Mouse (Mus musculus): ENCODE measurements around the gene Hsd17b6. TPM values are rescaled to one million over a fixed set of nuclear protein-coding genes. Genes with fewer than 3 reads are reported as not detected.

The Hsd17b6 gene
- polyA plus RNA-seq, 2 experiments = not detected

GRCm38 (mm10) chr10:127996690-127997089 lies 10.7 kb downstream of the Hsd17b6 start:
- Histone ChIP-seq H3K27me3 (ENCODE audit: control insufficient read depth, insufficient read depth, low read length) (no peaks in the 10 kb centered on the region), H3K9ac (ENCODE audit: low read depth, low read length, severe bottlenecking) (no peak overlapping the region), H3K4me3 (replicated peaks; ENCODE audit: low read length) (no peak overlapping the region), H3K36me3 (ENCODE audit: control insufficient read depth, insufficient read depth, low read length) (no peaks in the 10 kb centered on the region), H3K4me2 (replicated peaks; ENCODE audit: low read depth, low read length, severe bottlenecking) (no peak overlapping the region), H3K9me3 (ENCODE audit: control insufficient read depth, low read length) (no peaks in the 10 kb centered on the region), H3K4me1 (ENCODE audit: control insufficient read depth, insufficient read depth, low read length) (no peaks in the 10 kb centered on the region), H3K27ac (replicated peaks; ENCODE audit: low read depth, low read length) (no peak overlapping the region)
- no peak for TF ChIP-seq POLR2A (IDR thresholded peaks at IDR 0.05; ENCODE audit: borderline replicate concordance, extremely low read depth, insufficient read depth, insufficient read length)
- ATAC-seq (ENCODE audit: low FRiP score, low read depth) = no peak
- DNase-seq (ENCODE audit: low spot score) = no peak
- WGBS = 89% methylated on average over 3 of the region's 3 CpGs

GRCm38 (mm10) chr10:127985601-127986000 lies 21.8 kb downstream of the Hsd17b6 start:
- DNase-seq (ENCODE audit: low spot score) (no peak), ATAC-seq (ENCODE audit: low FRiP score, low read depth) (no peak)
- H3K9ac ChIP-seq (ENCODE audit: low read depth, low read length, severe bottlenecking) = no peak overlapping the region
- H3K36me3 ChIP-seq (ENCODE audit: control insufficient read depth, insufficient read depth, low read length) = no peaks in the 10 kb centered on the region
- no peak for TF ChIP-seq POLR2A (IDR thresholded peaks at IDR 0.05; ENCODE audit: borderline replicate concordance, extremely low read depth, insufficient read depth, insufficient read length)
- no peaks in the 10 kb centered on the region for H3K9me3 ChIP-seq (ENCODE audit: control insufficient read depth, low read length)
- no peaks in the 10 kb centered on the region for H3K27me3 ChIP-seq (ENCODE audit: control insufficient read depth, insufficient read depth, low read length)
- H3K4me3 ChIP-seq (replicated peaks; ENCODE audit: low read length) = no peak overlapping the region
- no peak overlapping the region for H3K4me2 ChIP-seq (replicated peaks; ENCODE audit: low read depth, low read length, severe bottlenecking)
- no peak overlapping the region for H3K27ac ChIP-seq (replicated peaks; ENCODE audit: low read depth, low read length)
- no peaks in the 10 kb centered on the region for H3K4me1 ChIP-seq (ENCODE audit: control insufficient read depth, insufficient read depth, low read length)
- WGBS = 69% methylated on average over 8 of the region's 8 CpGs

- no peak overlapping the region for H3K27ac ChIP-seq (replicated peaks; ENCODE audit: low read depth, low read length)
- WGBS = 78% methylated on average over 5 of the region's 5 CpGs
- H3K4me3 ChIP-seq (replicated peaks; ENCODE audit: low read length) = no peak overlapping the region
- DNase-seq (ENCODE audit: low spot score) = no peak
- H3K36me3 ChIP-seq (ENCODE audit: control insufficient read depth, insufficient read depth, low read length) = no peaks in the 10 kb centered on the region
- no peaks in the 10 kb centered on the region for H3K9me3 ChIP-seq (ENCODE audit: control insufficient read depth, low read length)
- no peak for TF ChIP-seq POLR2A (IDR thresholded peaks at IDR 0.05; ENCODE audit: borderline replicate concordance, extremely low read depth, insufficient read depth, insufficient read length)
- H3K9ac ChIP-seq (ENCODE audit: low read depth, low read length, severe bottlenecking) = no peak overlapping the region
- ATAC-seq (ENCODE audit: low FRiP score, low read depth) = no peak
- H3K4me1 ChIP-seq (ENCODE audit: control insufficient read depth, insufficient read depth, low read length) = no peaks in the 10 kb centered on the region
- H3K27me3 ChIP-seq (ENCODE audit: control insufficient read depth, insufficient read depth, low read length) = no peaks in the 10 kb centered on the region
- no peak overlapping the region for H3K4me2 ChIP-seq (replicated peaks; ENCODE audit: low read depth, low read length, severe bottlenecking)
These were observed 22.8 kb downstream of the Hsd17b6 start for GRCm38 (mm10) chr10:127984650-127985049.

GRCm38 (mm10) chr10:127975503-127975902 lies 31.9 kb downstream of the Hsd17b6 start:
- Histone ChIP-seq H3K4me1 (ENCODE audit: control insufficient read depth, insufficient read depth, low read length) (peaks cover 4% of the 10 kb centered on the region; the same call in 1 of the 2 replicates), H3K4me2 (replicated peaks; ENCODE audit: low read depth, low read length, severe bottlenecking) (no peak overlapping the region), H3K4me3 (replicated peaks; ENCODE audit: low read length) (no peak overlapping the region), H3K9ac (ENCODE audit: low read depth, low read length, severe bottlenecking) (no peak overlapping the region), H3K36me3 (ENCODE audit: control insufficient read depth, insufficient read depth, low read length) (no peaks in the 10 kb centered on the region), H3K9me3 (ENCODE audit: control insufficient read depth, low read length) (no peaks in the 10 kb centered on the region), H3K27ac (replicated peaks; ENCODE audit: low read depth, low read length) (no peak overlapping the region), H3K27me3 (ENCODE audit: control insufficient read depth, insufficient read depth, low read length) (no peaks in the 10 kb centered on the region)
- no peak for TF ChIP-seq POLR2A (IDR thresholded peaks at IDR 0.05; ENCODE audit: borderline replicate concordance, extremely low read depth, insufficient read depth, insufficient read length)
- DNase-seq (ENCODE audit: low spot score) = no peak
- ATAC-seq (ENCODE audit: low FRiP score, low read depth) = no peak
- WGBS = 33% methylated on average over 1 of the region's 1 CpGs

GRCm38 (mm10) chr10:127974062-127974461 lies 33.3 kb downstream of the Hsd17b6 start:
- H3K36me3 ChIP-seq (ENCODE audit: control insufficient read depth, insufficient read depth, low read length) = no peaks in the 10 kb centered on the region
- no peaks in the 10 kb centered on the region for H3K9me3 ChIP-seq (ENCODE audit: control insufficient read depth, low read length)
- H3K27ac ChIP-seq (replicated peaks; ENCODE audit: low read depth, low read length) = no peak overlapping the region
- 50% methylated on average over 3 of the region's 3 CpGs for WGBS
- no peak overlapping the region for H3K9ac ChIP-seq (ENCODE audit: low read depth, low read length, severe bottlenecking)
- H3K4me2 ChIP-seq (replicated peaks; ENCODE audit: low read depth, low read length, severe bottlenecking) = no peak overlapping the region
- DNase-seq (ENCODE audit: low spot score) (no peak), ATAC-seq (ENCODE audit: low FRiP score, low read depth) (no peak)
- peaks cover 4% of the 10 kb centered on the region; the same call in 1 of the 2 replicates for H3K4me1 ChIP-seq (ENCODE audit: control insufficient read depth, insufficient read depth, low read length)
- no peak overlapping the region for H3K4me3 ChIP-seq (replicated peaks; ENCODE audit: low read length)
- no peak for TF ChIP-seq POLR2A (IDR thresholded peaks at IDR 0.05; ENCODE audit: borderline replicate concordance, extremely low read depth, insufficient read depth, insufficient read length)
- no peaks in the 10 kb centered on the region for H3K27me3 ChIP-seq (ENCODE audit: control insufficient read depth, insufficient read depth, low read length)

GRCm38 (mm10) chr10:127971135-127971534 lies 36.3 kb downstream of the Hsd17b6 start:
- 64% methylated on average over 3 of the region's 3 CpGs for WGBS
- ATAC-seq (ENCODE audit: low FRiP score, low read depth) (no peak), DNase-seq (ENCODE audit: low spot score) (no peak)
- H3K4me1 ChIP-seq (ENCODE audit: control insufficient read depth, insufficient read depth, low read length) = peaks cover 4% of the 10 kb centered on the region; the same call in 1 of the 2 replicates
- no peaks in the 10 kb centered on the region for H3K9me3 ChIP-seq (ENCODE audit: control insufficient read depth, low read length)
- TF ChIP-seq POLR2A (IDR thresholded peaks at IDR 0.05; ENCODE audit: borderline replicate concordance, extremely low read depth, insufficient read depth, insufficient read length) = no peak
- H3K27ac ChIP-seq (replicated peaks; ENCODE audit: low read depth, low read length) = no peak overlapping the region
- no peaks in the 10 kb centered on the region for H3K27me3 ChIP-seq (ENCODE audit: control insufficient read depth, insufficient read depth, low read length)
- no peak overlapping the region for H3K4me3 ChIP-seq (replicated peaks; ENCODE audit: low read length)
- no peak overlapping the region for H3K4me2 ChIP-seq (replicated peaks; ENCODE audit: low read depth, low read length, severe bottlenecking)
- H3K36me3 ChIP-seq (ENCODE audit: control insufficient read depth, insufficient read depth, low read length) = no peaks in the 10 kb centered on the region
- H3K9ac ChIP-seq (ENCODE audit: low read depth, low read length, severe bottlenecking) = no peak overlapping the region

Data from limb, embryonic 14.5 days (tissue).